Mouse (Mus musculus) intestine, embryonic 16.5 days (tissue): ENCODE measurements at regions not wholly inside any gene's neighbourhood (a gene's known extent, or its start where the extent isn't known, plus 50 kb on each side); places are given as distances from the start of the nearest gene placed in this dataset.

ENCODE experiments used
- ATAC-seq: fragments of 200-750 bp; cut with Nextera tagmentation; 2 replicates; pipeline ENCODE4 v1.8.0; 2017; ENCODE audit warnings: moderate TSS enrichment, moderate library complexity
- H3K27ac ChIP-seq: fragments of 300-500 bp; sonication (generic); 2 replicates; pipeline ENCODE4 v1.5.1; 2014; ENCODE audit warnings: mild to moderate bottlenecking, low read length
- H3K27me3 ChIP-seq: fragments of 300-500 bp; sonication (generic); replicated peaks from 2 replicates; pipeline ENCODE4 v1.6.1; 2014; ENCODE audit warnings: low read length, control low read depth, mixed read lengths; ENCODE audit not compliant: control insufficient read depth, insufficient read depth
- H3K36me3 ChIP-seq: fragments of 300-500 bp; sonication (generic); 2 replicates; pipeline ENCODE4 v1.6.1; 2014; ENCODE audit warnings: low read length, control low read depth; ENCODE audit not compliant: control insufficient read depth, insufficient read depth
- H3K4me1 ChIP-seq: fragments of 300-500 bp; sonication (generic); 2 replicates; pipeline ENCODE4 v1.6.1; 2014; ENCODE audit warnings: low read length, control low read depth, mixed read lengths; ENCODE audit not compliant: control insufficient read depth, insufficient read depth
- H3K4me2 ChIP-seq: fragments of 300-500 bp; sonication (generic); 2 replicates; pipeline ENCODE4 v1.6.1; 2014; ENCODE audit warnings: low read depth, low read length, control low read depth
- H3K4me3 ChIP-seq: fragments of 300-500 bp; sonication (generic); 2 replicates; pipeline ENCODE4 v1.5.1; 2014; ENCODE audit warnings: mild to moderate bottlenecking, low read length
- H3K9ac ChIP-seq: fragments of 300-500 bp; sonication (generic); 2 replicates; pipeline ENCODE4 v1.6.1; 2014; ENCODE audit warnings: low read depth, low read length
- H3K9me3 ChIP-seq: fragments of 300-500 bp; sonication (generic); 2 replicates; pipeline ENCODE4 v1.6.1; 2016; ENCODE audit warnings: low read length, control low read depth; ENCODE audit not compliant: control insufficient read depth
- WGBS: fragments of 180-500 bp; shearing (Covaris S2); extraction: QIAGEN DNeasy Blood & Tissue Kit; methylation state at CpG from one replicate; pipeline ENCODE4 v1.1.7; 2014; 5-methylcytosine and 5-hydroxymethylcytosine counted together

DNA sequence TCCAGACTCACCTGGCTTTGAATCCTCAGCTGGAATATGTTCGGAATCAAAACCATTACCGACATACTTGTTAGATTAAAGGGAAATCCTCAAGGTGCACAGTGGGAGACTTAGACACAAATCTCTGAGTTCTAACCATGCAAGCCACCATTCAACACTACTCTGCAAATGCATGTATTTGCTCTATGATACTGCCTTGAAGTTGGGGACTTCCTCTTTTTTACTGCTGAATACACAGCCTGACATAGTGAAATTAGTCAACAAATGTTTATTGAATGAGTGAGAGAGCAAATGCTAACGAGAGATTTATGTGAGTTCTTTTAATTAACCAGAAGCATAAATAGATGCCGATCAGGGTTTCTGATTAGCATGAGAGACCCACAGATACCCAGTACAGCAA lies 79.4 kb upstream of the Adra1b start:
- Histone ChIP-seq H3K4me2 (no peak overlapping the region), H3K4me1 (no peaks in the 10 kb centered on the region), H3K9me3 (no peaks in the 10 kb centered on the region), H3K9ac (no peak overlapping the region), H3K27ac (no peak overlapping the region), H3K4me3 (no peak overlapping the region), H3K27me3 (no peaks in the 10 kb centered on the region), H3K36me3 (no peaks in the 10 kb centered on the region)
- ATAC-seq = no peak
- 85% methylated on average over 4 of the region's 4 CpGs for WGBS

DNA sequence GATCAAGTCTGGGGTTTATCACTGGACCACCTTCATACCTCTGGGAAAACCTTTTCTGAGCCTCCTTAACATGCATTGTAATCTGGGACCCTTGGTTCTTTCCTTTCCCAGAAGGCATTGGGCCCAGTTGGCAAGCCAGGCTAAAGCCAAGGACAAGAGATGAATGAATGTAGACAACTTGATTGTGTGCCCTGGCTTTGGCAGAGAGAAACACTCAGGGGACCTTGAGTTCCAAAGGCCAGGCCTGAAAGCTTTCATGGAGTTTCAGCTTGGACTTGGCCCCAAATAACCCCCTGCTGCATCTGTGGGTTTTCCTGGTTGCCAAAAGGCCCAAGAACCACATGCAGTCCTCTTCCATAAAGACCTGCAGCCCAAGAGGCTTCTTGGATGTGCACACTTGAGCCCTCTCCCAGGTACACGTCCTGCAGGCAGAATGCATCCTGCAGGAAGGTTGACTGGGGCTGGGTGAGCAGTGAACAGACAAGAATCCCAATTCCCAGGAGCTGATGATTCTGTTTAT lies 89.0 kb upstream of the Adra1b start:
- no peaks in the 10 kb centered on the region for H3K9me3 ChIP-seq
- ATAC-seq = no peak

DNA sequence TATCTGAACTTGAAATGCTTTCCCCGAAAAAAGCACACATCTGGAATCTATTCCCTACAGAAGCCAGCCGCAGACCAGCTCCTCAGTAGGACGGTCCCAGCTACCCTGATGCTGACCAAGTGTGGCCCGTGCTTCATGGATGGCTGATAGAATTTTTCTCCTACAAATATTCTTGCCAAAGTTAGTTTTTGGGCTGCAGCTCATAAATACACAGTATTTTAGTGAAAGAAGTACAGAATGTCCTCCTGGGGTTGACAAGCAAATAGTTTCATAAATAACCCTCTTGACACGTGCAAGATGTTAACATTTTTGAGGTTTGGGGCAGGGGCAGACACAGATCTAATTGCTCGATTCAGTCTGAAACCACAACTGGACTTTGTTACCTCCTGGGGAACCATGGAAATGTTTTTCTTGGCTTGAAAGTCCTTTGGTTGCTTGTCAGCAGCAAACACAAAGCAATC lies 91.0 kb upstream of the Adra1b start:
- ATAC-seq = no peak
- H3K4me2 ChIP-seq = no peak overlapping the region
- no peaks in the 10 kb centered on the region for H3K9me3 ChIP-seq
- H3K9ac ChIP-seq = no peak overlapping the region
- H3K27me3 ChIP-seq = no peaks in the 10 kb centered on the region
- no peak overlapping the region for H3K4me3 ChIP-seq
- no peak overlapping the region for H3K27ac ChIP-seq
- no peaks in the 10 kb centered on the region for H3K4me1 ChIP-seq
- WGBS = 70% methylated on average over 6 of the region's 6 CpGs
- H3K36me3 ChIP-seq = no peaks in the 10 kb centered on the region

More for the DNA sequence above, 89.0 kb upstream of the Adra1b start:
- 59% methylated on average over 1 of the region's 1 CpGs for WGBS
- Histone ChIP-seq H3K9ac (no peak overlapping the region), H3K4me2 (no peak overlapping the region), H3K4me1 (no peaks in the 10 kb centered on the region), H3K27ac (no peak overlapping the region), H3K36me3 (no peaks in the 10 kb centered on the region), H3K27me3 (no peaks in the 10 kb centered on the region), H3K4me3 (no peak overlapping the region)

DNA sequence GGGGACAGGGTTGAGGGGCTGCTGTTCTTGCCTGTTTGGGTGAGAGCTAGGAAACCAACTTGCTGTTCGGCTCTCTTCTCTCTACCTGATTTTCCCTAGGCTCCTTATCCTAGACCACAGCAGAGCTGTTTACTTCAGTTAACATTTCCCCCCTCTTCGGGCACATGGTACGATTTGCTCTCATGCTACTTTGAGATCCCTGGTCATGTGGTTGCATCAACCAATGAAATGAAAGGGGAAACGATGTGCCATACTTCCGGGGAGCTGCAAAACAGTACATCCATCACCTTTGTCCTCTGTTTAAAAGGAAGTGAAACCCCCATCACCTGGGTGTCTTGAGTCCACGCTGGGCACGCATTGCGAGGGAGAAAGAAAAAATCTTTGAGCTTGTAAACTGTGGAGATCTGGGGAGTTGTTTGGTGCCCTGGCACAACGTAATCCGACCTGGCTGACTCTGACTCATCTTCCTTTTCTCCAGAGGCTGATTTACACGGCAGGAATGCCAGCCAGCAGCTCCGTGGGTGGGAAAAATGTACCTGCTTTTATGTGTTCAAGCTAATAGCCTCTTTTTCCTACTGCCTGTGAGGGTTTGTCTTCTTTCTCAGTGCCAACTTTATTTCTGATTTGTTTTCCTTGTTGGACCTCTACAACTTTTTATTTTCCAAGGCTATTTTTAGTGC lies 97.2 kb upstream of the Adra1b start:
- 68% methylated on average over 12 of the region's 12 CpGs for WGBS
- H3K27ac ChIP-seq = no peak overlapping the region

DNA sequence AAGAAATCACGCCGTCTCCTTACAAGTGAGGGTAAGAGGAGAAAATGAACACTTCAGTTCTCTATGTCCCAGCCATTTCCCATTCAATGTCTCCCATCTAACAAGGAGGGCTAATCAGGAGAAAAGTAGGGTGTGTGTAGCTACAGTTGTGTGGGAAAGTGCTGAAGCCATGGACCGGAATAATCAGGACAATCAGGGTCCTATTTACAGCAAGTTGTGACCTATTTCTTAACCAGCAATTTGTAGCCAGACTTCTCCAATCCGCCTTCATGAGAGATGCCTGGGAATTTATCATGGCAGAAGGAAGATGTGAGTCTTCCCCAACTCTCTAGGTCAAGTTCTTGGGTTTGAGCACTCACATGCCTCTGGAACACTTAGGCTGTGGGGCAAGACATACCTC lies 99.0 kb upstream of the Adra1b start:
- 92% methylated on average over 4 of the region's 4 CpGs for WGBS

More for the DNA sequence above, 97.2 kb upstream of the Adra1b start:
- Histone ChIP-seq H3K9me3 (no peaks in the 10 kb centered on the region), H3K36me3 (no peaks in the 10 kb centered on the region), H3K4me1 (peaks cover 2% of the 10 kb centered on the region; the same call in 1 of the 2 replicates), H3K27me3 (no peaks in the 10 kb centered on the region), H3K4me2 (no peak overlapping the region), H3K4me3 (no peak overlapping the region), H3K9ac (no peak overlapping the region)
- no peak for ATAC-seq

DNA sequence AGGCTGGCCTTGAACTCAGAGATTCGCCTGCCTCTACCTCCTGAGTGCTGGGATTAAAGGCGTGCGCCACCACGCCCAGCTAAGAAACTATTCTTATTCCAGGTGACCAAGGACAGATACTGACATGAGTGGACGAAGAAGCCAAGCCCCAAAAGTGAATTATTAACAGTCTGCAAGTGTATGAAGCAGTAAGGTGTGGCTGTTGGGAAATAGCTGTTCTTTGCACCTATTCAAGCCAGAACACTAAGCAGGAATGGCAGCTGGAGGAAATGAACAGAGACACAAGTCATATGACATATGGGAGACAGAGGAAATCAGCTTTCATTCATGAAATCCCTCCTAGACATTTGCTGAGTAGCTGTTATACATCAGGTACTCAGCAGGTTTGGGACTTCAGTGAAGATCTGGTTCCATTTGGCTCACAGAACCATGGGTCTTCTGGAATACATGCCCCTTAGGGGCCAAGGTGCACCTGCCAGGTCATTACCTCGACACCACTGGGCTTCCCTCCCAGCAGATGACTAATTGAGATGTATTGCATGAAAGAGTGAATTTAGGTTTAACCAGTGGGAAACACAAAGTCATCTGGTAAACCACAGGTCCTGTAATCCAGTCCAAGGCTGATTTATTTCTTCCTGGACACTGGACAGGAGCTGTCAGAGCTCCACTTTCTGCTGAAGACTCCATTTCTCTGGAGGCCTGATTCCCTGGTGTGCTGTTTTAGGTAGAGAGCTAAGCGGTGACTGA lies 101.0 kb upstream of the Adra1b start:
- 68% methylated on average over 7 of the region's 7 CpGs for WGBS
- H3K9ac ChIP-seq = no peak overlapping the region
- H3K9me3 ChIP-seq = no peaks in the 10 kb centered on the region
- no peaks in the 10 kb centered on the region for H3K27me3 ChIP-seq
- no peak overlapping the region for H3K4me3 ChIP-seq
- peaks cover 2% of the 10 kb centered on the region; the same call in 1 of the 2 replicates for H3K4me1 ChIP-seq
- no peak overlapping the region for H3K4me2 ChIP-seq
- ATAC-seq = peak; percentile 98
- H3K36me3 ChIP-seq = no peaks in the 10 kb centered on the region
- H3K27ac ChIP-seq = peak overlapping the region; percentile 56; the same call in 1 of the 2 replicates

More for the DNA sequence above, 99.0 kb upstream of the Adra1b start:
- no peaks in the 10 kb centered on the region for H3K9me3 ChIP-seq
- no peak overlapping the region for H3K27ac ChIP-seq
- H3K36me3 ChIP-seq = no peaks in the 10 kb centered on the region
- peaks cover 2% of the 10 kb centered on the region; the same call in 1 of the 2 replicates for H3K4me1 ChIP-seq
- H3K4me2 ChIP-seq = no peak overlapping the region
- no peak overlapping the region for H3K9ac ChIP-seq
- H3K27me3 ChIP-seq = no peaks in the 10 kb centered on the region
- ATAC-seq = no peak
- no peak overlapping the region for H3K4me3 ChIP-seq

DNA sequence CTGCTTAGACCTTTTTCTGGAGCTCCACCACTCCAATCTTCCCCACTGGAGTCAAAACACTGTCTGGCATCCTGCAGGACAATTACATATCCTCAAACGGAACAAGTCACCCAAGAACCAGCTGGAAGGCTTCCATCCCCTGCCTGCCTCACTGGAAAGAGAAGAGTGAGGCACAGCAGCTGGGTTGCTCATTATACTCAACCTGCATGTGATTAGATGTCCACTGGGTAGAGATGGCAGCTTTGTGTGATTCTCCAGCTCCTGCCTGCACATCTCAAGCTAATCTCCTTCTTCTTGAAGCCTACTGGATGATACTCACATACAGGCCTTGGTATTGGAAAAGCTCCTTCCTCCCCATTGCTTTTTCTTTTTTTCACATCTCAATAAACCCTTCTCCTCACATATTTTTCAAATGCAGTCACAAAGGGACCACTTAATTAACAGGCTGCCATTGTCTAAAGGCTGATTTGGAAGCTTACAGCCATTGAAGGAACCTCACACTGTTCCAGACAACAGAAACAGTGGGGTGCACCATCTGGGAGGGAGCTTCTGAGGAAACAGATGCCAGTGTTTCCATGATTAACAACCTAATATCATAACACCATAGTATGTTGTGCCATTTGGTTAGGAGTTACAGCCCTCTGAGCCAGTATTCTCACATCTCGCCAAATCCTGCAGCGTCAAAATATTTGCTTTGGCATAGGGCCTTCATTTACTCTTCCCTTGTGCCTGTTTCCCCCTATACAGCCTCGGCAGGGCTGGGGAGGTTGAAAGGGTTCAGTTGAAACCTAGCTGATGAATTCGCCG lies 101.9 kb upstream of the Adra1b start:
- Histone ChIP-seq H3K4me2 (no peak overlapping the region), H3K36me3 (no peaks in the 10 kb centered on the region), H3K27ac (no peak overlapping the region), H3K27me3 (no peaks in the 10 kb centered on the region), H3K4me3 (no peak overlapping the region), H3K9ac (no peak overlapping the region), H3K4me1 (peaks cover 2% of the 10 kb centered on the region; the same call in 1 of the 2 replicates), H3K9me3 (no peaks in the 10 kb centered on the region)
- 67% methylated on average over 6 of the region's 6 CpGs for WGBS
- no peak for ATAC-seq

DNA sequence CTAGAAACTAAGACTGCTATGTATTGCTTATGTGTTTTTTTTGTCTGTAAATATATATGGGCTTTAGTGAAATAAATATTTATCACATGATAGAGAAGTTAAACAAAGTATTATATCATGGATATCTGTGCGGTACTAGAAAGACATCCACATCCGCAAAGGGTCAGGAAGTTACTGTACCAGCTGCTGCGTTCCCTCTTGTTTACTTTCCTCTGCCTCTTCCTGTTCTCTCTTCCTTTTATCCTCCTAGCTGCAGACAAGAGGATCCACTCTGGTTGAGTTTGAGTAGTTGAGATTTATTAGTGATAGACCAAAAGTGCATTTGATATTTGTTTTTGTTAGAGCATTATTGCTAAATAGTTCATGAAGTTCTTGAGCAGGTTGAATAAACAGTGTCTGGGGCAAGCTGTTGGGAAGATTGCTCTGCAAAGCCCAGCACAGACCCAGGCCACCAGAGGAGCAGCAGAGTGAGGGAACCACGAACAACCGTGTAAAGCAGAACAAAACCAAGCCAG lies 106.6 kb upstream of the Adra1b start:
- Histone ChIP-seq H3K9me3 (no peaks in the 10 kb centered on the region), H3K4me1 (no peaks in the 10 kb centered on the region), H3K27me3 (no peaks in the 10 kb centered on the region), H3K4me3 (no peak overlapping the region), H3K9ac (no peak overlapping the region), H3K4me2 (no peak overlapping the region), H3K27ac (no peak overlapping the region), H3K36me3 (no peaks in the 10 kb centered on the region)
- 41% methylated on average over 5 of the region's 5 CpGs for WGBS
- no peak for ATAC-seq

DNA sequence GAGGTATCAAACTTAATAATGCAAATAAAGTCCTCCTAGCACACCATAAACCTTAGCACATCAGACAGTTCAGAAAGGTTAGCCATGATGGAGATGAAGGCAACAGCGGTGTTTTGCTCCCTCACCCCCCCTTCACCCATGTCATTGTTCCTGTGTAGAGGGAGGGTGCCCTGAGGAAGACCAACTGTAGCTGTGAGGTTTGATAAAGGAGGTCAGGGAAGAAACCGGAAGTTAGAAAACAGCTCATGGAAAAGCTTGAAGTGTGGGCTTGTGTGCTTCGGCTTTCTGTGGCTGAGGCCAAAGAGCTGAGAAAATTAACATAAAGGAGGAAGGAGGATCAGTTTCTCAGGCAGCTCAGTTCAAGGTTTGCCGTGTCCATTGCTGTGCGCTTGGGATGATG lies 111.3 kb upstream of the Adra1b start:
- WGBS = 79% methylated on average over 5 of the region's 5 CpGs
- H3K4me2 ChIP-seq = no peak overlapping the region
- H3K4me3 ChIP-seq = no peak overlapping the region
- H3K36me3 ChIP-seq = no peaks in the 10 kb centered on the region
- no peaks in the 10 kb centered on the region for H3K27me3 ChIP-seq
- no peaks in the 10 kb centered on the region for H3K9me3 ChIP-seq
- H3K27ac ChIP-seq = no peak overlapping the region
- H3K4me1 ChIP-seq = no peaks in the 10 kb centered on the region
- no peak for ATAC-seq
- H3K9ac ChIP-seq = no peak overlapping the region
